Mouse (Mus musculus): ENCODE data around the gene Nrxn2.

DNA sequence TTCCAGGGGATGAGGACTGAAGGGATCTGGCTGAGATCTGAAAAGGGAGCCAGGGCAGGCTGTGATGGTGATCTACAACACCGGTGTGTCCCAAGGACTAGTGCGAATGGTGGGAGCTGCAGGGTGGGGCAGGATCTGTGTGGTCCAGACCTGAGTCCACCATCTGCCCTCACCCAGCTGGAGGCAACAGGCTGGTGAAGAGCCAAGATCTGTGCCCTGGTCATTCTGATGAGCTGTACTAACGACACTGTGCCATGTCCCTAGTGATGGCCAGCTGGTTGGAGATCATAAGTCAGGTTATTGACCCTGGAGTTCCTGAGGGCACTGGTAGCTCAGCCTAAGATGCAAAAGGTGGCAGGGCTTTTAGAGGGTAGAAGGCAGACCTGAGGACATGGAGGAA, 108.9 kb downstream of the Nrxn2 start:
- TF ChIP-seq EP300 (optimal IDR thresholded peaks at IDR 0.05) (no peak), CTCF (IDR thresholded peaks at IDR 0.05; ENCODE audit: low read depth) (no peak)
